Mouse (Mus musculus) neural tube, embryonic 14.5 days (tissue): ENCODE measurements around the gene Chst3. TPM values are rescaled to one million over a fixed set of nuclear protein-coding genes. Genes with fewer than 3 reads are reported as not detected.

ENCODE experiments used
- ATAC-seq: fragments of 200-750 bp; cut with Nextera tagmentation; 2 replicates; pipeline ENCODE4 v1.8.0; 2017; ENCODE audit warnings: low read depth, mild to moderate bottlenecking, moderate TSS enrichment, moderate library complexity
- H3K27ac ChIP-seq: fragments of 300-500 bp; sonication (generic); 2 replicates; pipeline ENCODE4 v1.5.1; 2014; ENCODE audit warnings: low read depth, mild to moderate bottlenecking, control low read depth, low read length, moderate library complexity, mixed read lengths
- H3K27me3 ChIP-seq: fragments of 300-500 bp; sonication (generic); 2 replicates; pipeline ENCODE4 v1.6.1; 2014; ENCODE audit warnings: low read length; ENCODE audit not compliant: control insufficient read depth, insufficient read depth
- H3K36me3 ChIP-seq: fragments of 300-500 bp; sonication (generic); 2 replicates; pipeline ENCODE4 v1.6.1; 2014; ENCODE audit warnings: low read length, mixed read lengths; ENCODE audit not compliant: control insufficient read depth, insufficient read depth
- H3K4me1 ChIP-seq: fragments of 300-500 bp; sonication (generic); 2 replicates; pipeline ENCODE4 v1.6.1; 2014; ENCODE audit warnings: low read length; ENCODE audit not compliant: control insufficient read depth, insufficient read depth
- H3K4me2 ChIP-seq: fragments of 300-500 bp; sonication (generic); 2 replicates; pipeline ENCODE4 v1.6.1; 2014; ENCODE audit warnings: mild to moderate bottlenecking, low read depth, low read length, control low read depth
- H3K4me3 ChIP-seq: fragments of 300-500 bp; sonication (generic); 2 replicates; pipeline ENCODE4 v1.5.1; 2014; ENCODE audit warnings: low read depth, low read length, control low read depth, mixed read lengths
- H3K9ac ChIP-seq: fragments of 300-500 bp; sonication (generic); replicated peaks from 2 replicates; pipeline ENCODE4 v1.6.1; 2014; ENCODE audit warnings: low read depth, mild to moderate bottlenecking, control low read depth, low read length, mixed read lengths
- H3K9me3 ChIP-seq: fragments of 300-500 bp; sonication (generic); 2 replicates; pipeline ENCODE4 v1.6.1; 2016; ENCODE audit warnings: low read length; ENCODE audit not compliant: control insufficient read depth
- WGBS: fragments of 180-500 bp; shearing (Covaris S2); extraction: QIAGEN DNeasy Blood & Tissue Kit; methylation state at CpG from one replicate; pipeline ENCODE4 v1.1.7; 2014; 5-methylcytosine and 5-hydroxymethylcytosine counted together
- polyA plus RNA-seq: library from polyadenylated mRNA; unstranded; fragments of >200 nt; fragmentation: Nextera tagmentation; extraction: Ambion mirVana; gene quantifications from 2 replicates; pipeline ENCODE4 v1.2.1, GENCODE M21; 2014

Gene Chst3
- polyA plus RNA-seq, 1 experiment from 2014 or later = 0.79 TPM

DNA sequence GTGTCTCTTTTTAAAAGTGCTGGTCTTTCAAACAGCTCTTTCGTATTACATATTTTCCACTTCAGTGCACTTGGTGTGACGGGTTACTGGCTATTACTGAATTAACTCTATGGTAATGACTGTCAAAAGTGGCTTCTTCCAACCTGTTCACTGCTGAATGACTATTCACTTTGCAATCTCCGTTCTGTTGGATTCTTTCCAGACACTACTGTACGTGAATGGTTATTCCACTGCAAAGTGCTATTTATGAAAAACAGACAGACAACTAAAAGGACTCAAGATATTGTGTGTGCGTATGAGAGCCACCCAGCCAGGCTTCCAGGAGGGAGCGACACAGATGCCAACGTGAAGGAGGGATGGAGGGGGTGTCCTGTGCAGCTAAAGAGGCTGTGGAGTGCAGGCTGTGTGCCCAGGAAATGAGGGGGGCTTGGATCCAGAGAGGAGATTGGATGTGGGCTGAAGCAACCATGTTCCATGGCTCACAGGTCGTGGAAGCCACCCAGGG is 7.5 kb downstream of the Chst3 start:
- H3K27ac ChIP-seq = no peak overlapping the region
- no peaks in the 10 kb centered on the region for H3K36me3 ChIP-seq
- H3K9ac ChIP-seq = 0 out of 2 replicates have a peak overlapping the region, but pooled peaks have one; percentile 4
- 59% methylated on average over 8 of the region's 8 CpGs for WGBS
- H3K4me2 ChIP-seq = no peak overlapping the region
- no peak for ATAC-seq
- H3K9me3 ChIP-seq = no peaks in the 10 kb centered on the region
- H3K27me3 ChIP-seq = no peaks in the 10 kb centered on the region
- H3K4me3 ChIP-seq = no peak overlapping the region
- H3K4me1 ChIP-seq = 0 out of 2 replicates have a peak, but pooled peaks cover 14% of the 10 kb centered on the region

DNA sequence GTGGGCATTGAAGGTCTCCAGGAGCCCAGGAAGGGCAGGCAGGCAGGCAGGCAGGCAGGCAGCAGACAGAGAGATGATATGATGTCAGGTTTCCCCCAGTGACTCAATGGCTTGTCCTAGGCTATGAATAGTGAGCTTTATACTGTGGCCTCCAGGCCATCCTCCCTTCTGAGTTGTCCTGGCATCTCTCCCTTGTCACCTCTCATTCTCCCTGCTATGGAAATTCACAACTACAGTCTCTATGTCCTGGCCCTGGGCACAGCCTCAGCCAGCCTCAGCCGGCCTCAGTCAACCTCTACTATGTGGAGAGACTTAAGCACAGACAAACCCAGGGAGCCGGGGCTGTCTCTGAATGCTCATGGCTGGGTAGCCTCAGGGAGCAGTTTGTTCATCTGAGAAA is 8.6 kb downstream of the Chst3 start:
- Histone ChIP-seq H3K27me3 (no peaks in the 10 kb centered on the region), H3K4me1 (0 out of 2 replicates have a peak, but pooled peaks cover 14% of the 10 kb centered on the region), H3K36me3 (no peaks in the 10 kb centered on the region), H3K4me2 (no peak overlapping the region), H3K9me3 (no peaks in the 10 kb centered on the region), H3K9ac (no peak overlapping the region), H3K27ac (no peak overlapping the region), H3K4me3 (no peak overlapping the region)
- WGBS = 81% methylated on average over 2 of the region's 2 CpGs
- no peak for ATAC-seq

DNA sequence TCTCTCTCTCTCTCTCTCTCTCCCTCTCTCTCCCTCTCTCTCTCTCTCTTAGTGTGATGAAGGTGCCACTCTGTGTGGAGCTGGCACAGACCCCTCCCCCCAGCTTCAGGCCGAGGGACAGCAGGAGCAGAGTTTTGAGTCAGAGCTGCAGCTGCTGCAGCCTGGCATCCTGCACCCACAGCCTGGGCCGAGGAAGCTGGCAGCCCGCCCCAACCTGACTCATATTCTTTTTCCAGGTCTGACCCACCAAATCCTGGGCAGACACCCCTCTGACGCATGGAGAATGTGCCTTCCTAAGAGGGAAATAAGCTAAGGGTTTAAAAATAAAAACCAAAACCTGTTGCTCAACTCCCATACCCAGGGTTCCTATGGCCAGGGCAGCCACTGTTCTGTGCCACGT is 9.8 kb downstream of the Chst3 start:
- Histone ChIP-seq H3K4me2 (no peak overlapping the region), H3K36me3 (no peaks in the 10 kb centered on the region), H3K9ac (no peak overlapping the region), H3K9me3 (no peaks in the 10 kb centered on the region), H3K27me3 (no peaks in the 10 kb centered on the region), H3K27ac (0 out of 2 replicates have a peak overlapping the region, but pooled peaks have one; percentile 28), H3K4me1 (0 out of 2 replicates have a peak, but pooled peaks cover 14% of the 10 kb centered on the region), H3K4me3 (no peak overlapping the region)
- ATAC-seq = no peak
- WGBS = 54% methylated on average over 5 of the region's 5 CpGs

DNA sequence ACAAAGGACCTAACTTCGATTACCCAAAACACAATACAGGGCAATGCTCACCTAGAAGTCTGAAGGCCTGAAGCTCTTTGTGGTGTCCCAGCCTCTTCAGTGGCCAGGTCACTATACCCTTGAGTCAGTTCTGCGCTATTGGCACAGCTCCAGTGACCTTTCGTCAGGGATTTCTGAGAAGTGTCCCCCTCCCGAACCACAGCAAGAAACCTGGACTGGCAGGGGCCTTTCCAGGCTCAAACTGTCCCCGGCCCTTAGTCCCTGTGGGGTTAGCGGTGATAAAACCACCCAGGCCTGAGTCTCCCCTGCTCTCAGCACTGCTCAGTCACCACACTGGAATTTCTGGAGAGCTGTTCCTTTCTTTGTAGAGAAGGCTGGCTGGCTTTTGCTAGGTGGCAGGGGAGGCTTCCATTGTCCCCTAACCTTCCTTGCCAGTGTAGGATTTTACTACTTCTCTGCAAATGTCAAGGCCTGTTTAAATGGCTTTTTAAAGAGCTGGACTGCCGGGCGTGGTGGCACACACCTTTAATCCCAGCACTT is 11.8 kb downstream of the Chst3 start:
- WGBS = 79% methylated on average over 8 of the region's 8 CpGs
- H3K4me2 ChIP-seq = no peak overlapping the region
- no peak for ATAC-seq

DNA sequence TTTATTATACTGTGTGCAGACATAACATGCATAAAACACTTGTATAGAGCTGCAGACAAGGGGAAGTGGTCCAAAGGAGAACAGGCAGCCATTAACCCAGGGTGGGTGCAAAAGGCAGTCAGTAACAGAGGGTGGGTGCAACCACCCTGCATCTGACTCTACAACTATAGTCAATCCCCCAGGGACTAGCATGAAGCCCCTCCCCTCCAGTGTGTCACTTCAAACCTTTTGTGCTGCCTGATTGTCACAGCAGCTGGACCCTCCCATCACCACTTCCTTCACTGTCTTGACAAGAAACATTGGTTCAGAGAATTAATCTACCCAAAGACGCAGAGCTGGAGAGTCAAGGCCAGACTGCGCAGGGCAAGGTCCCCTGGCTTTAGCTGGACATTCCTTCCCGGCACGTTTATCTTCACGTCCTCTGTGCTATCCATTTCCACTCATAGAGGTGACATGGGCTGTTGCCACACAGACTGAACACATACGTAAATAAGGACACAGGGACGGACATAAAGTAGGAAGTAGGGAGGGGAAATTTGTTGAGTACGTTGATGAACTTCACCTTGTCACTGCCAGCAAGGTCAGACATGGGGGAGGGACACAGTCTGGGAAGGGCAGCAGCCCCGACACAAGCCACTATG is 13.3 kb downstream of the Chst3 start:
- WGBS = 80% methylated on average over 9 of the region's 9 CpGs

More for the DNA sequence above, 11.8 kb downstream of the Chst3 start:
- H3K36me3 ChIP-seq = no peaks in the 10 kb centered on the region
- H3K27ac ChIP-seq = no peak overlapping the region
- no peak overlapping the region for H3K4me3 ChIP-seq
- peaks cover 7% of the 10 kb centered on the region; the same call in 1 of the 2 replicates for H3K4me1 ChIP-seq
- H3K9ac ChIP-seq = no peak overlapping the region
- no peaks in the 10 kb centered on the region for H3K9me3 ChIP-seq
- no peaks in the 10 kb centered on the region for H3K27me3 ChIP-seq

DNA sequence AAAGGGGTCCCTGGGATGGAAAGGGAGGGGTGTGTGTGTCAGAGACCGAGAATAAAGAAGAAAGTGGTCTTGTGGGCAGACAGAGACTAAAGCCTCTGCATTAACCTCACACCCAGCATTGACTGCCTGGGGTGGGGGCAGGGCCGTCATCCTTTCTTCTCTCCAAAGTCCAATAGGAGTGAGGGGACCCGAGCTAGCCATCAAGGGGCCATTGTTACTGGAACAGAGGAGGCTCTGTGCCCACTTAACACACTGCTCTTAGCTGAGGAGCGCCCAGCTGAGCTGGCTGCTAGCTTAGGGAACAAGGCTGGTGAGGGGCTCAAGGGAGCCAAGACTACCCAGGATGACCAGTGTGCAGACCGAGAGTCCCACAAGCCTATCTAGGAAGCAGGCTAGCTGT is 16.3 kb downstream of the Chst3 start:
- H3K4me1 ChIP-seq = peaks cover 4% of the 10 kb centered on the region; the same call in 1 of the 2 replicates
- no peaks in the 10 kb centered on the region for H3K27me3 ChIP-seq
- peak overlapping the region; percentile 74 for H3K27ac ChIP-seq
- no peaks in the 10 kb centered on the region for H3K36me3 ChIP-seq
- WGBS = 3% methylated on average over 5 of the region's 5 CpGs
- peak; percentile 87 for ATAC-seq
- no peak overlapping the region for H3K4me2 ChIP-seq
- H3K4me3 ChIP-seq = no peak overlapping the region
- H3K9ac ChIP-seq = no peak overlapping the region
- no peaks in the 10 kb centered on the region for H3K9me3 ChIP-seq

More for the DNA sequence above, 13.3 kb downstream of the Chst3 start:
- Histone ChIP-seq H3K36me3 (no peaks in the 10 kb centered on the region), H3K9me3 (no peaks in the 10 kb centered on the region), H3K27ac (no peak overlapping the region), H3K4me2 (no peak overlapping the region), H3K4me3 (no peak overlapping the region), H3K9ac (no peak overlapping the region), H3K27me3 (no peaks in the 10 kb centered on the region), H3K4me1 (peaks cover 7% of the 10 kb centered on the region; the same call in 1 of the 2 replicates)
- ATAC-seq = no peak

DNA sequence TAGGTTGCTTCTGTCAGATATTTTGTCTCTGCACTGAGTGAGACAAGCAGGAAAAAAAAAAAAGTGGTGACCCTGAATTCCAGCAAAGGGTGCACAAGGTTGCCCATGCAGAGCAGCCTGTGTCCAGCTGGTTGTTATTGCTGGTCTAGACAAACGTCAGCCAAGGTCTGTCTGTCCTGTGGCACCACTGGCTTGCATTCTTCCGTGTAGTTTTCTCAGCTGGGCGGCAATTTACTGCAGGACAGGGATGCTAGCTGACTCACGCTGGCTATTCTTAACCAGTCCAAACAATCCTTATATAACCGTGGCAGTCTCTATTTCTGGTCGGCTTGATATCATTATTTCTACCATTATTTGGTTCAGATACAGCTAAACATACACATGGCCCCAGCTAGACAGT is 18.1 kb downstream of the Chst3 start:
- Histone ChIP-seq H3K9ac (no peak overlapping the region), H3K4me3 (no peak overlapping the region), H3K27me3 (no peaks in the 10 kb centered on the region), H3K27ac (no peak overlapping the region), H3K4me1 (peaks cover 8% of the 10 kb centered on the region; the same call in 1 of the 2 replicates), H3K36me3 (no peaks in the 10 kb centered on the region), H3K4me2 (no peak overlapping the region), H3K9me3 (no peaks in the 10 kb centered on the region)
- ATAC-seq = no peak
- WGBS = 67% methylated on average over 6 of the region's 6 CpGs

DNA sequence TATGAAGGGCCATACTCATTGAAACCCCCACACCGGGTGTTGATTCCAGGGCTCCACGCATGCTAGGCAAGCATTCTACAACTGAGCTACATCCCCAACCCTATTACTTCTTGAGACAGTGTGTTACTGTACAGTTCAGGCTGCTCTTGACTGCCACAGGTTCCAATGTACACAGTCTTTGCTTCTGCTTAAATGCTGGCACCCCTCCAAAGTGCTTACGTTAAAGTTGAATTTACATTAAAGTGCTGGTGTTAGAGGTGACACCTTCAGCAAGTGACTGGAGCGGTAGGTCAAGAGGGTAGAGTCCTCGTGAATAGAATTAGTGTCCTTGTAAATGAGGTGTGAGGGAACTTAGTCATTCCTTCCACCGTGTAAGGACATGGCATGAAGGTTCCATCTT is 19.7 kb downstream of the Chst3 start:
- H3K4me2 ChIP-seq = no peak overlapping the region
- WGBS = 89% methylated on average over 6 of the region's 6 CpGs
- H3K9me3 ChIP-seq = no peaks in the 10 kb centered on the region
- H3K9ac ChIP-seq = no peak overlapping the region
- no peak overlapping the region for H3K27ac ChIP-seq
- peaks cover 19% of the 10 kb centered on the region; the same call in 1 of the 2 replicates for H3K4me1 ChIP-seq
- no peaks in the 10 kb centered on the region for H3K27me3 ChIP-seq
- no peak for ATAC-seq
- H3K4me3 ChIP-seq = no peak overlapping the region
- H3K36me3 ChIP-seq = no peaks in the 10 kb centered on the region

DNA sequence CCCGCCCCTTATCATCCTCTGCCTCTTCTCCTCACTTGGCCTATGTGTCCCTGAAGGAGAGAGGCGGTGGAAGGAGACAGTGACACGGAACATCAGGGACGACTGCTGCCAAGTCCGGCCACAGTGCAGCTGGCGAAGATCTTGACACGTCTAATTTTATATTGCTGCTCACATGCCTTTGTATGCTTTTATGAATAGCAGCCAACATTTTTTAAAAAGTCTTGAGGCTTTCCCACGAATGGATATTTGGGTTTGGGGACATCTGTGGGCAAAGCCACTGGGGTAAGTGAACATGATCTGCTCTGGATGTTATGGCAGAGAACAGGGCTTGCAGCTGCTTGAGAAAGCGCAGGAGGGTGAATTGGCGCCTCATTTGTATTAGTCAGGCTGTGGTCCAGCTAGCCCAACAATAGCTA is 21.6 kb downstream of the Chst3 start:
- H3K36me3 ChIP-seq = no peaks in the 10 kb centered on the region
- H3K4me3 ChIP-seq = no peak overlapping the region
- ATAC-seq = no peak
- H3K4me2 ChIP-seq = no peak overlapping the region
- no peaks in the 10 kb centered on the region for H3K27me3 ChIP-seq
- H3K4me1 ChIP-seq = peaks cover 26% of the 10 kb centered on the region
- no peak overlapping the region for H3K27ac ChIP-seq
- H3K9me3 ChIP-seq = no peaks in the 10 kb centered on the region
- 76% methylated on average over 10 of the region's 10 CpGs for WGBS
- H3K9ac ChIP-seq = no peak overlapping the region
